Mouse (Mus musculus) limb, embryonic 11.5 days (tissue): Measurements from ENCODE around the gene Il1r1. TPM values are rescaled to one million over a fixed set of nuclear protein-coding genes. Genes with fewer than 3 reads are reported as not detected.
"Not testable (repeated sequence)": the region's sequence is repeated elsewhere in the genome, so short reads cannot be mapped to it uniquely, and the experiment has no call there.

Source experiments
- ATAC-seq: fragments of 200-750 bp; cut with Nextera tagmentation; 2 replicates; pipeline ENCODE4 v1.8.0; 2017; ENCODE audit warnings: low read depth; ENCODE audit not compliant: insufficient number of reproducible peaks, low FRiP score, low TSS enrichment
- DNase-seq: peaks from one replicate; pipeline ENCODE4 v3.0.0-alpha.2; 2015; ENCODE audit warnings: low spot score
- H3K27ac ChIP-seq: fragments of 300-500 bp; sonication (generic); replicated peaks from 2 replicates; pipeline ENCODE4 v1.5.1; 2014; ENCODE audit warnings: low read depth, mild to moderate bottlenecking, low read length
- H3K27me3 ChIP-seq: fragments of 300-500 bp; sonication (generic); 2 replicates; pipeline ENCODE4 v1.6.1; 2014; ENCODE audit warnings: mild to moderate bottlenecking, low read length, mixed read lengths; ENCODE audit not compliant: control insufficient read depth, insufficient read depth
- H3K36me3 ChIP-seq: fragments of 300-500 bp; sonication (generic); 2 replicates; pipeline ENCODE4 v1.6.1; 2014; ENCODE audit warnings: mild to moderate bottlenecking, low read length, moderate library complexity, mixed read lengths; ENCODE audit not compliant: control insufficient read depth, insufficient read depth
- H3K4me1 ChIP-seq: fragments of 300-500 bp; sonication (generic); 2 replicates; pipeline ENCODE4 v1.6.1; 2014; ENCODE audit warnings: low read length, mixed read lengths; ENCODE audit not compliant: control insufficient read depth, insufficient read depth
- H3K4me2 ChIP-seq: fragments of 300-500 bp; sonication (generic); 2 replicates; pipeline ENCODE4 v1.6.1; 2014; ENCODE audit warnings: low read depth, mild to moderate bottlenecking, moderate library complexity; ENCODE audit not compliant: severe bottlenecking
- H3K4me3 ChIP-seq: fragments of 300-500 bp; sonication (generic); 2 replicates; pipeline ENCODE4 v1.5.1; 2014; ENCODE audit warnings: low read depth, low read length
- H3K9ac ChIP-seq: fragments of 300-500 bp; sonication (generic); 2 replicates; pipeline ENCODE4 v1.6.1; 2014; ENCODE audit warnings: mild to moderate bottlenecking, low read length
- H3K9me3 ChIP-seq: fragments of 300-500 bp; sonication (generic); 2 replicates; pipeline ENCODE4 v1.6.1; 2016; ENCODE audit warnings: low read length; ENCODE audit not compliant: control insufficient read depth
- WGBS: fragments of 180-500 bp; shearing (Covaris S2); extraction: QIAGEN DNeasy Blood & Tissue Kit; methylation state at CpG from one replicate; pipeline ENCODE4 v1.1.7; 2014; 5-methylcytosine and 5-hydroxymethylcytosine counted together
- polyA plus RNA-seq: library from polyadenylated mRNA; unstranded; fragments of >200 nt; fragmentation: Nextera tagmentation; extraction: Ambion mirVana; gene quantifications from 2 replicates; pipeline ENCODE4 v1.2.1, GENCODE M21; 2014

Gene Il1r1
- polyA plus RNA-seq, 1 experiment from 2014 or later = 1.8 TPM

- ATAC-seq = no peak
- WGBS = 92% methylated on average over 9 of the region's 9 CpGs
These were observed 69.9 kb downstream of the Il1r1 start for GRCm38 (mm10) chr1:40294824-40295223.

DNA sequence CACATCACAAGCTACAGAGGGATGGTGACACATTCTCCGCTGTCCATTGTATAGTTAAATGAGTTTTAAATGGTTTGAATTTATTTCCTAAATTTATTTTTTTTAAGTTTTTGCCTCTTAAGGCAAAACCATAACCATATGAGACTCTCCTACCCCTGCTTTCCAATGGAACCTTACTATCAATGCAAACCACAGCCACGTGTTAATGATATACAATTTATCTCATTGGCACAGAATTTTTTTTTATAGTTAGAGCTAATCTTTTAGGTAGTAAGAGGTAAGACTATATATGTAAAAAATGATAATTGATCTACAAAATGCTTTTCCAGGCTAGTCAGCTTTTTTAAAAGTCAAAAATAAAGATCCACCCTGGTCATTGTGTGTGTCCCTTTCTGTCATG, 73.2 kb downstream of the Il1r1 start:
- no peaks in the 10 kb centered on the region for H3K27me3 ChIP-seq
- no peaks in the 10 kb centered on the region for H3K4me1 ChIP-seq

More at GRCm38 (mm10) chr1:40294824-40295223, 69.9 kb downstream of the Il1r1 start:
- Histone ChIP-seq H3K4me1 (no peaks in the 10 kb centered on the region), H3K4me3 (no peak overlapping the region), H3K9ac (no peak overlapping the region), H3K4me2 (no peak overlapping the region), H3K27me3 (no peaks in the 10 kb centered on the region), H3K36me3 (no peaks in the 10 kb centered on the region), H3K27ac (no peak overlapping the region), H3K9me3 (no peaks in the 10 kb centered on the region)
- no peak for DNase-seq

DNA sequence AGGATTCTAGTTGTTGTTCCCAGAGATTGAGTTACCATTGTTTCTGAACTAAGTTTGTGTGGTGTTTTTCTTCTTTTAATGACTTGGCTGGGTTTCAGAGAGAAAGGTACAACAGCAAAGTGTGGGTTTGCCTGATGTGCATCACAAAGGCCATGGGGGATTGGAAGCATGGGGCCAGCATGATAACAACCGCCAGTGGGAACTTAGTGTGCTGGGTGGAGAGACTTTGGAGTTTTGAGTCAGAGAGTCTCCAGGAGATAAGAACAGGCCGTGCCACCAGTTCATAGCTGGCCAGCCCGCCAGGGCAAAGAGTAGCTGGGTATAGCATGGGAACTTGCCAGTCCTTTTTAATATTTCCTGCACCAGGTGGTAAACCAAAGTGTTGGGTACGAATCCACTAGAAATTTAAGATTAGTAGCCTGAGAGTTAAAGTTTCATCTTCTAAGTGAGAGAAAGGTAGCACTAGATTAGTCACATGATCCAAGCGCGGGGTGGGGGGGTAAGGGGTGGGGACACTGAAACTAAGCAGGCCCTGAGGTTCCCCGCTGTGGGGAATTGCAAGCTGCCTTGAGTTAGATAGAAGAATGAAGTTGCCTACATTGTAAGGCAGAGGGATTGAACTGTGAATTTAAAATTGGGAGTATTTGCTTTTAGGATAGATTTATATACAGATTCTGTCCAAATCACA, 78.4 kb downstream of the Il1r1 start:
- no peak for DNase-seq
- Histone ChIP-seq H3K9me3 (no peaks in the 10 kb centered on the region), H3K27me3 (no peaks in the 10 kb centered on the region), H3K9ac (no peak overlapping the region), H3K36me3 (no peaks in the 10 kb centered on the region), H3K4me3 (no peak overlapping the region), H3K4me2 (no peak overlapping the region), H3K27ac (no peak overlapping the region), H3K4me1 (no peaks in the 10 kb centered on the region)
- no peak for ATAC-seq
- WGBS = 65% methylated on average over 7 of the region's 7 CpGs

More for the DNA sequence above, 73.2 kb downstream of the Il1r1 start:
- Histone ChIP-seq H3K9me3 (no peaks in the 10 kb centered on the region), H3K4me3 (no peak overlapping the region), H3K27ac (no peak overlapping the region), H3K9ac (no peak overlapping the region), H3K36me3 (no peaks in the 10 kb centered on the region), H3K4me2 (no peak overlapping the region)
- DNase-seq (no peak), ATAC-seq (no peak)
- WGBS = 84% methylated on average over 2 of the region's 2 CpGs

DNA sequence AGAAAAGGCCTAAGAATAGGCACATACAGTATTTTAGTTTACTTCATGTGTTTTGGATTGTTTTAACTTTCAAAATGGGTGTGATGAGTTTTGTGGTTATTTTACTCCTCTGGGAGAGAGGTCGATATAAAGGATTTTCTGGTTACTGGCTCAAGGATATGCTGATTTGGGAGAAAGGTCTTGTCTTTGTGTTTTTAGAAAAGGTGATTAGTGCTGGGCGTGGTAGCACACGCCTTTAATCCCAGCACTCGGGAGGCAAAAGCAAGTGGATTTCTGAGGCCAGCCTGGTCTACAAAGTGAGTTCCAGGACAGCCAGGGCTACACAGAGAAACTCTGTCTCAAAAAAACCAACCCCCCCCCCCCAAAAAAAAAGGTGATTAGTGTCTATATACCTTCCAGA, 79.4 kb downstream of the Il1r1 start:
- not testable (repeated sequence) for H3K4me3 ChIP-seq, H3K27me3 ChIP-seq, H3K9ac ChIP-seq, H3K9me3 ChIP-seq, ATAC-seq, DNase-seq, H3K27ac ChIP-seq, H3K4me1 ChIP-seq, H3K4me2 ChIP-seq, H3K36me3 ChIP-seq
- 78% methylated on average over 4 of the region's 4 CpGs for WGBS

GRCm38 (mm10) chr1:40306111-40306510, 81.2 kb downstream of the Il1r1 start:
- DNase-seq (no peak), ATAC-seq (no peak)
- Histone ChIP-seq H3K4me1 (no peaks in the 10 kb centered on the region), H3K27ac (no peak overlapping the region), H3K4me3 (no peak overlapping the region), H3K9ac (no peak overlapping the region), H3K4me2 (no peak overlapping the region), H3K27me3 (no peaks in the 10 kb centered on the region), H3K36me3 (no peaks in the 10 kb centered on the region), H3K9me3 (no peaks in the 10 kb centered on the region)
- WGBS = 81% methylated on average over 2 of the region's 2 CpGs

DNA sequence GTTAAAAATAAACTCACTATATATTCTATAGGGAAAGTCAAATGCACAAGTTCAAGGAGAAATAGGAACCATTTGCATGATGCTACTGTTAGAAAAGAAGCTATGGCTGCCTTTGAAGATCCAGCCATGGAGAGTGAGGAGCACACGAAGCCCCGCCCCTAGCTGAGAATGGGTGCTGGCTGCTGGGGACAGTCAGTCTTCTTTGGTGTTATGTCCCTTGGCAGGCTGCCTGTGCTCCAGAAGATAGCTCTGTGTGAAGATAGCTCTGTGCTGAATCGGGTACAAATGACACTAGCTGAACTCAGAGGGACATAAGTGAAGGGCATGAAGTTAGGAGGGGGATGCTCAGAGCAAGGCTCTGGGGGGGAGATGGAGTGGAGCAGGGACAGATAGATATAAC, 86.2 kb downstream of the Il1r1 start:
- H3K27me3 ChIP-seq = no peaks in the 10 kb centered on the region
- no peaks in the 10 kb centered on the region for H3K9me3 ChIP-seq
- H3K27ac ChIP-seq = no peak overlapping the region
- H3K4me1 ChIP-seq = no peaks in the 10 kb centered on the region
- ATAC-seq = no peak
- H3K4me2 ChIP-seq = no peak overlapping the region
- no peak for DNase-seq
- H3K9ac ChIP-seq = no peak overlapping the region
- no peaks in the 10 kb centered on the region for H3K36me3 ChIP-seq
- WGBS = 93% methylated on average over 3 of the region's 3 CpGs
- H3K4me3 ChIP-seq = no peak overlapping the region

GRCm38 (mm10) chr1:40311625-40312024, 86.7 kb downstream of the Il1r1 start:
- ATAC-seq (no peak), DNase-seq (no peak)
- 90% methylated on average over 2 of the region's 2 CpGs for WGBS

DNA sequence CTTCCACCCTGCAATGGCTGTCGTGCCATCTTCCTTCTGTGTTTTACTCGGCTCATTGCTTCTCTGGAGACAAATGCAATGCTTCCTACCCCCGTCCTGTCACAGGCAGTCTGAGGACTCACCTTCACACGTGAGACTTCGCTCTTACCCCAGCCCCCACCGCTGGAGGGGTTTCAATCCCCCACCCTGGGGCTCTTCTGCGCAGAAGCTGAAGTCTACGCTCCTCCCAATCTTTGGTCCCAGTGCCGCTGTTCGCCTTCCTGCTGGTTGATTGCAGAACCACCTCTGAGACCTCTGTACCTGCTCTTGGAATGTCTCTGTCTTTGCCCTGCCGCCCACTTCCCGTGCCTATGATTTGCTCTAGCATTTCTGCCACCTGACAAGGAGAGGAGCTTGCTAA, 89.1 kb downstream of the Il1r1 start:
- Histone ChIP-seq H3K36me3 (no peaks in the 10 kb centered on the region), H3K4me1 (no peaks in the 10 kb centered on the region), H3K4me3 (no peak overlapping the region), H3K9me3 (no peaks in the 10 kb centered on the region), H3K27ac (no peak overlapping the region), H3K4me2 (no peak overlapping the region), H3K9ac (no peak overlapping the region), H3K27me3 (no peaks in the 10 kb centered on the region)
- ATAC-seq (no peak), DNase-seq (no peak)
- WGBS = 75% methylated on average over 12 of the region's 12 CpGs

More at GRCm38 (mm10) chr1:40311625-40312024, 86.7 kb downstream of the Il1r1 start:
- Histone ChIP-seq H3K4me2 (no peak overlapping the region), H3K4me3 (no peak overlapping the region), H3K36me3 (no peaks in the 10 kb centered on the region), H3K9ac (no peak overlapping the region), H3K27me3 (no peaks in the 10 kb centered on the region), H3K4me1 (no peaks in the 10 kb centered on the region), H3K9me3 (no peaks in the 10 kb centered on the region), H3K27ac (no peak overlapping the region)

- 87% methylated on average over 8 of the region's 8 CpGs for WGBS
- Histone ChIP-seq H3K4me2 (no peak overlapping the region), H3K9me3 (no peaks in the 10 kb centered on the region), H3K27me3 (no peaks in the 10 kb centered on the region), H3K4me3 (no peak overlapping the region), H3K4me1 (no peaks in the 10 kb centered on the region), H3K9ac (no peak overlapping the region), H3K36me3 (no peaks in the 10 kb centered on the region), H3K27ac (no peak overlapping the region)
- DNase-seq (no peak), ATAC-seq (no peak)
These were observed 92.8 kb downstream of the Il1r1 start for GRCm38 (mm10) chr1:40317657-40318056.
